Mouse (Mus musculus) stomach, embryonic 14.5 days (tissue): ENCODE results near the gene Rhbdd3. TPM values are rescaled to one million over a fixed set of nuclear protein-coding genes. Genes with fewer than 3 reads are reported as not detected.

Experiments used
- ATAC-seq: fragments of 200-750 bp; cut with Nextera tagmentation; 2 replicates; pipeline ENCODE4 v1.8.0; 2017; ENCODE audit warnings: low read depth, moderate TSS enrichment; ENCODE audit not compliant: insufficient number of reproducible peaks, insufficient read depth, low FRiP score
- H3K27ac ChIP-seq: fragments of 300-500 bp; sonication (generic); 2 replicates; pipeline ENCODE4 v1.5.1; 2014; ENCODE audit warnings: mild to moderate bottlenecking, low read length, moderate library complexity, mixed read lengths
- H3K27me3 ChIP-seq: fragments of 300-500 bp; sonication (generic); 2 replicates; pipeline ENCODE4 v1.6.1; 2014; ENCODE audit warnings: low read length, control low read depth, mixed read lengths; ENCODE audit not compliant: control insufficient read depth, insufficient read depth
- H3K36me3 ChIP-seq: fragments of 300-500 bp; sonication (generic); 2 replicates; pipeline ENCODE4 v1.6.1; 2014; ENCODE audit warnings: mild to moderate bottlenecking, control low read depth, low read length, moderate library complexity, mixed read lengths; ENCODE audit not compliant: control insufficient read depth, insufficient read depth
- H3K4me1 ChIP-seq: fragments of 300-500 bp; sonication (generic); 2 replicates; pipeline ENCODE4 v1.6.1; 2014; ENCODE audit warnings: low read length, control low read depth, mixed read lengths; ENCODE audit not compliant: control insufficient read depth, insufficient read depth
- H3K4me2 ChIP-seq: fragments of 300-500 bp; sonication (generic); replicated peaks from 2 replicates; pipeline ENCODE4 v1.6.1; 2014; ENCODE audit warnings: low read depth, low read length, control low read depth
- H3K4me3 ChIP-seq: fragments of 300-500 bp; sonication (generic); 2 replicates; pipeline ENCODE4 v1.5.1; 2014; ENCODE audit warnings: low read depth, low read length, control low read depth
- H3K9ac ChIP-seq: fragments of 300-500 bp; sonication (generic); replicated peaks from 2 replicates; pipeline ENCODE4 v1.6.1; 2014; ENCODE audit warnings: low read depth, mild to moderate bottlenecking, control low read depth, low read length, moderate library complexity, mixed read lengths
- H3K9me3 ChIP-seq: fragments of 300-500 bp; sonication (generic); 2 replicates; pipeline ENCODE4 v1.6.1; 2016; ENCODE audit warnings: low read depth, low read length, control low read depth; ENCODE audit not compliant: control insufficient read depth
- WGBS: fragments of 180-500 bp; shearing (Covaris S2); extraction: QIAGEN DNeasy Blood & Tissue Kit; methylation state at CpG from one replicate; pipeline ENCODE4 v1.1.7; 2014; 5-methylcytosine and 5-hydroxymethylcytosine counted together
- polyA plus RNA-seq: library from polyadenylated mRNA; unstranded; fragments of >200 nt; fragmentation: Nextera tagmentation; extraction: Ambion mirVana; gene quantifications from 2 replicates; pipeline ENCODE4 v1.2.1, GENCODE M21; 2014

Rhbdd3 gene
- polyA plus RNA-seq, 1 experiment from 2014 or later, result 29.7 TPM

GRCm38 (mm10) chr11:5145600-5145999 is 46.9 kb downstream of the Rhbdd3 start:
- no peak overlapping the region for H3K9ac ChIP-seq
- H3K9me3 ChIP-seq, result no peaks in the 10 kb centered on the region
- H3K27ac ChIP-seq, result no peak overlapping the region
- H3K4me1 ChIP-seq, result peaks cover 14% of the 10 kb centered on the region
- H3K36me3 ChIP-seq, result no peaks in the 10 kb centered on the region
- 68% methylated on average over 3 of the region's 3 CpGs for WGBS
- H3K4me2 ChIP-seq, result no peak overlapping the region
- H3K27me3 ChIP-seq, result no peaks in the 10 kb centered on the region
- ATAC-seq, result no peak
- no peak overlapping the region for H3K4me3 ChIP-seq

- Histone ChIP-seq H3K27me3 (no peaks in the 10 kb centered on the region), H3K36me3 (no peaks in the 10 kb centered on the region), H3K27ac (no peak overlapping the region), H3K4me3 (no peak overlapping the region), H3K9ac (no peak overlapping the region), H3K4me2 (peak overlapping the region; percentile 14; the same call in 1 of the 2 replicates), H3K9me3 (no peaks in the 10 kb centered on the region), H3K4me1 (peaks cover 15% of the 10 kb centered on the region; the same call in 1 of the 2 replicates)
- peak; percentile 46; the same call in 1 of the 2 replicates for ATAC-seq
- WGBS, result 36% methylated on average over 7 of the region's 7 CpGs
Measured at GRCm38 (mm10) chr11:5149249-5149648, 50.5 kb downstream of the Rhbdd3 start.

GRCm38 (mm10) chr11:5149955-5150354 is 51.2 kb downstream of the Rhbdd3 start:
- H3K27ac ChIP-seq, result no peak overlapping the region
- ATAC-seq, result no peak
- H3K4me1 ChIP-seq, result peaks cover 15% of the 10 kb centered on the region; the same call in 1 of the 2 replicates

GRCm38 (mm10) chr11:5150416-5151246 is 51.9 kb downstream of the Rhbdd3 start:
- WGBS, result 69% methylated on average over 9 of the region's 9 CpGs
- Histone ChIP-seq H3K9ac (0 out of 2 replicates have a peak overlapping the region, but pooled peaks have one; percentile 68), H3K27me3 (no peaks in the 10 kb centered on the region), H3K27ac (no peak overlapping the region), H3K9me3 (no peaks in the 10 kb centered on the region), H3K4me3 (no peak overlapping the region), H3K4me1 (peaks cover 21% of the 10 kb centered on the region), H3K36me3 (no peaks in the 10 kb centered on the region), H3K4me2 (peak overlapping the region; percentile 93; the same call in 1 of the 2 replicates)
- ATAC-seq, result no peak

More at GRCm38 (mm10) chr11:5149955-5150354, 51.2 kb downstream of the Rhbdd3 start:
- Histone ChIP-seq H3K4me3 (no peak overlapping the region), H3K9ac (no peak overlapping the region), H3K9me3 (no peaks in the 10 kb centered on the region), H3K4me2 (no peak overlapping the region), H3K27me3 (no peaks in the 10 kb centered on the region), H3K36me3 (no peaks in the 10 kb centered on the region)
- WGBS, result 83% methylated on average over 9 of the region's 9 CpGs

GRCm38 (mm10) chr11:5151247-5151630 is 52.5 kb downstream of the Rhbdd3 start:
- no peak for ATAC-seq
- H3K27ac ChIP-seq, result no peak overlapping the region
- peaks cover 21% of the 10 kb centered on the region for H3K4me1 ChIP-seq
- H3K27me3 ChIP-seq, result no peaks in the 10 kb centered on the region
- H3K4me2 ChIP-seq, result peak overlapping the region; percentile 93
- peak overlapping the region; percentile 63 for H3K4me3 ChIP-seq
- WGBS, result 40% methylated on average over 4 of the region's 4 CpGs
- H3K9ac ChIP-seq, result peak overlapping the region; percentile 68
- no peaks in the 10 kb centered on the region for H3K36me3 ChIP-seq
- no peaks in the 10 kb centered on the region for H3K9me3 ChIP-seq

- no peaks in the 10 kb centered on the region for H3K36me3 ChIP-seq
- peak within 1 kb of the TSS; percentile 21; the same call in 1 of the 2 replicates for H3K27ac ChIP-seq
- no peaks in the 10 kb centered on the region for H3K27me3 ChIP-seq
- H3K4me3 ChIP-seq, result peak within 1 kb of the TSS; percentile 63
- WGBS, result under 1% methylated on average over 49 of the region's 53 CpGs
- peak within 1 kb of the TSS; percentile 93 for H3K4me2 ChIP-seq
- H3K9me3 ChIP-seq, result no peaks in the 10 kb centered on the region
- no peak for ATAC-seq
- H3K9ac ChIP-seq, result peak within 1 kb of the TSS; percentile 68
- H3K4me1 ChIP-seq, result peaks cover 21% of the 10 kb centered on the region
Measured at GRCm38 (mm10) chr11:5151680-5152337, 53.1 kb downstream of the Rhbdd3 start, which contains the start of gene Emid1. Gene Emid1 (minus strand): TSS chr11:5152257.

GRCm38 (mm10) chr11:5154961-5155805 is 56.5 kb downstream of the Rhbdd3 start:
- H3K9me3 ChIP-seq, result no peaks in the 10 kb centered on the region
- 30% methylated on average over 10 of the region's 10 CpGs for WGBS
- H3K27ac ChIP-seq, result peak overlapping the region; percentile 45; the same call in 1 of the 2 replicates
- no peak overlapping the region for H3K4me2 ChIP-seq
- peak; percentile 44 for ATAC-seq
- H3K27me3 ChIP-seq, result no peaks in the 10 kb centered on the region
- H3K4me1 ChIP-seq, result peaks cover 13% of the 10 kb centered on the region
- H3K4me3 ChIP-seq, result no peak overlapping the region
- H3K9ac ChIP-seq, result no peak overlapping the region; the same call in 1 of the 2 replicates
- no peaks in the 10 kb centered on the region for H3K36me3 ChIP-seq
